Mouse (Mus musculus): ENCODE data around the gene Siglece. TPM values are rescaled to one million over a fixed set of nuclear protein-coding genes. Genes with fewer than 3 reads are reported as not detected.

The Siglece gene
- polyA plus RNA-seq, 1 experiment from 2014 or later = 0.22 TPM

GRCm38 (mm10) chr7:43662804-43663203 lies 2.8 kb upstream of the Siglece start:
- 100% methylated on average over 1 of the region's 1 CpGs for WGBS
- H3K36me3 ChIP-seq (replicated peaks) = no peaks in the 10 kb centered on the region

GRCm38 (mm10) chr7:43656232-43656631 lies 3.7 kb downstream of the Siglece start:
- no peaks in the 10 kb centered on the region for H3K36me3 ChIP-seq (replicated peaks)
- no peak overlapping the region for H3K27ac ChIP-seq
- H3K27me3 ChIP-seq (ENCODE audit: poor library complexity, severe bottlenecking) = no peaks in the 10 kb centered on the region
- H3K4me3 ChIP-seq = no peak overlapping the region
- H3K9me3 ChIP-seq = no peaks in the 10 kb centered on the region; the same call in 1 of the 2 replicates
- H3K4me1 ChIP-seq = no peaks in the 10 kb centered on the region
- DNase-seq (ENCODE audit: extremely low spot score, low spot score) = no peak
- WGBS = 80% methylated on average over 6 of the region's 6 CpGs

More at GRCm38 (mm10) chr7:43662804-43663203, 2.8 kb upstream of the Siglece start:
- DNase-seq (ENCODE audit: extremely low spot score, low spot score) = no peak
- Histone ChIP-seq H3K27ac (no peak overlapping the region), H3K27me3 (ENCODE audit: poor library complexity, severe bottlenecking) (no peaks in the 10 kb centered on the region), H3K9me3 (no peaks in the 10 kb centered on the region), H3K4me3 (no peak overlapping the region), H3K4me1 (no peaks in the 10 kb centered on the region)

GRCm38 (mm10) chr7:43654519-43654918 lies 5.4 kb downstream of the Siglece start:
- Histone ChIP-seq H3K4me3 (no peak overlapping the region), H3K36me3 (replicated peaks) (no peaks in the 10 kb centered on the region), H3K9me3 (no peaks in the 10 kb centered on the region; the same call in 1 of the 2 replicates), H3K27me3 (ENCODE audit: poor library complexity, severe bottlenecking) (no peaks in the 10 kb centered on the region), H3K27ac (no peak overlapping the region), H3K4me1 (no peaks in the 10 kb centered on the region)
- DNase-seq (ENCODE audit: extremely low spot score, low spot score) = no peak
- WGBS = 86% methylated on average over 3 of the region's 3 CpGs

GRCm38 (mm10) chr7:43652683-43653082 lies 7.3 kb downstream of the Siglece start:
- Histone ChIP-seq H3K4me1 (no peaks in the 10 kb centered on the region), H3K4me3 (no peak overlapping the region), H3K27ac (no peak overlapping the region), H3K27me3 (ENCODE audit: poor library complexity, severe bottlenecking) (no peaks in the 10 kb centered on the region), H3K36me3 (replicated peaks) (no peaks in the 10 kb centered on the region), H3K9me3 (no peaks in the 10 kb centered on the region; the same call in 1 of the 2 replicates)
- DNase-seq (ENCODE audit: extremely low spot score, low spot score) = no peak
- 86% methylated on average over 6 of the region's 6 CpGs for WGBS

GRCm38 (mm10) chr7:43643046-43643652 lies 16.8 kb downstream of the Siglece start:
- Histone ChIP-seq H3K4me1 (no peaks in the 10 kb centered on the region), H3K27ac (no peak overlapping the region), H3K4me3 (no peak overlapping the region), H3K36me3 (replicated peaks) (no peaks in the 10 kb centered on the region), H3K27me3 (ENCODE audit: poor library complexity, severe bottlenecking) (no peaks in the 10 kb centered on the region), H3K9me3 (no peaks in the 10 kb centered on the region)
- 86% methylated on average over 17 of the region's 17 CpGs for WGBS
- no peak for DNase-seq (ENCODE audit: extremely low spot score, low spot score)

GRCm38 (mm10) chr7:43642587-43642986 lies 17.4 kb downstream of the Siglece start:
- WGBS = 91% methylated on average over 5 of the region's 5 CpGs
- Histone ChIP-seq H3K4me3 (no peak overlapping the region), H3K4me1 (no peaks in the 10 kb centered on the region), H3K36me3 (replicated peaks) (no peaks in the 10 kb centered on the region), H3K27me3 (ENCODE audit: poor library complexity, severe bottlenecking) (no peaks in the 10 kb centered on the region), H3K9me3 (no peaks in the 10 kb centered on the region), H3K27ac (no peak overlapping the region)
- DNase-seq (ENCODE audit: extremely low spot score, low spot score) = no peak

GRCm38 (mm10) chr7:43637118-43637517 lies 22.8 kb downstream of the Siglece start:
- no peak for DNase-seq (ENCODE audit: extremely low spot score, low spot score)
- Histone ChIP-seq H3K36me3 (replicated peaks) (no peaks in the 10 kb centered on the region), H3K4me3 (no peak overlapping the region), H3K9me3 (no peaks in the 10 kb centered on the region), H3K27me3 (ENCODE audit: poor library complexity, severe bottlenecking) (no peaks in the 10 kb centered on the region), H3K4me1 (no peaks in the 10 kb centered on the region), H3K27ac (no peak overlapping the region)
- WGBS = 83% methylated on average over 1 of the region's 1 CpGs

- no peaks in the 10 kb centered on the region for H3K36me3 ChIP-seq (replicated peaks)
- no peak overlapping the region for H3K27ac ChIP-seq
- no peaks in the 10 kb centered on the region for H3K4me1 ChIP-seq
- H3K4me3 ChIP-seq = no peak overlapping the region
- DNase-seq (ENCODE audit: extremely low spot score, low spot score) = no peak
- 71% methylated on average over 2 of the region's 2 CpGs for WGBS
- no peaks in the 10 kb centered on the region for H3K27me3 ChIP-seq (ENCODE audit: poor library complexity, severe bottlenecking)
- no peaks in the 10 kb centered on the region for H3K9me3 ChIP-seq
Measured at GRCm38 (mm10) chr7:43636194-43636593, 23.8 kb downstream of the Siglece start.

GRCm38 (mm10) chr7:43634500-43634899 lies 25.5 kb downstream of the Siglece start, which contains the start of gene Ceacam18:
TSS of gene Ceacam18 (plus strand) at chr7:43634707.
- Histone ChIP-seq H3K4me1 (no peaks in the 10 kb centered on the region), H3K4me3 (no peak within 1 kb of the TSS), H3K9me3 (no peaks in the 10 kb centered on the region), H3K36me3 (replicated peaks) (no peaks in the 10 kb centered on the region), H3K27me3 (ENCODE audit: poor library complexity, severe bottlenecking) (no peaks in the 10 kb centered on the region), H3K27ac (no peak within 1 kb of the TSS)
- WGBS = 82% methylated on average over 6 of the region's 6 CpGs
- no peak for DNase-seq (ENCODE audit: extremely low spot score, low spot score)

- H3K4me1 ChIP-seq = no peaks in the 10 kb centered on the region
- no peaks in the 10 kb centered on the region for H3K9me3 ChIP-seq
- H3K27me3 ChIP-seq (ENCODE audit: poor library complexity, severe bottlenecking) = no peaks in the 10 kb centered on the region
- H3K27ac ChIP-seq = no peak overlapping the region
- H3K4me3 ChIP-seq = no peak overlapping the region
- no peaks in the 10 kb centered on the region for H3K36me3 ChIP-seq (replicated peaks)
- 80% methylated on average over 4 of the region's 4 CpGs for WGBS
- no peak for DNase-seq (ENCODE audit: extremely low spot score, low spot score)
Measured at GRCm38 (mm10) chr7:43633940-43634339, 26.0 kb downstream of the Siglece start.

GRCm38 (mm10) chr7:43625794-43626422 lies 34.1 kb downstream of the Siglece start:
- no peaks in the 10 kb centered on the region for H3K9me3 ChIP-seq
- H3K27me3 ChIP-seq (ENCODE audit: poor library complexity, severe bottlenecking) = no peaks in the 10 kb centered on the region
- no peak for DNase-seq (ENCODE audit: extremely low spot score, low spot score)
- no peak overlapping the region for H3K4me3 ChIP-seq
- WGBS = 86% methylated on average over 8 of the region's 8 CpGs
- peaks cover 6% of the 10 kb centered on the region for H3K4me1 ChIP-seq
- H3K36me3 ChIP-seq (replicated peaks) = no peaks in the 10 kb centered on the region
- H3K27ac ChIP-seq = no peak overlapping the region

- no peak overlapping the region for H3K27ac ChIP-seq
- H3K36me3 ChIP-seq (replicated peaks) = no peaks in the 10 kb centered on the region
- H3K4me1 ChIP-seq = peaks cover 6% of the 10 kb centered on the region
- no peak for DNase-seq (ENCODE audit: extremely low spot score, low spot score)
- no peaks in the 10 kb centered on the region for H3K27me3 ChIP-seq (ENCODE audit: poor library complexity, severe bottlenecking)
- H3K9me3 ChIP-seq = no peaks in the 10 kb centered on the region
- 51% methylated on average over 3 of the region's 3 CpGs for WGBS
- H3K4me3 ChIP-seq = no peak overlapping the region
Measured at GRCm38 (mm10) chr7:43625065-43625464, 34.9 kb downstream of the Siglece start.

GRCm38 (mm10) chr7:43623819-43624218 lies 36.1 kb downstream of the Siglece start:
- WGBS = 18% methylated on average over 10 of the region's 10 CpGs
- H3K36me3 ChIP-seq (replicated peaks) = no peaks in the 10 kb centered on the region
- H3K27ac ChIP-seq = no peak overlapping the region
- no peaks in the 10 kb centered on the region for H3K27me3 ChIP-seq (ENCODE audit: poor library complexity, severe bottlenecking)
- peaks cover 6% of the 10 kb centered on the region for H3K4me1 ChIP-seq
- DNase-seq (ENCODE audit: extremely low spot score, low spot score) = peak; percentile 16
- no peak overlapping the region for H3K4me3 ChIP-seq
- H3K9me3 ChIP-seq = no peaks in the 10 kb centered on the region

All from forebrain, embryonic 10.5 days (tissue).